Mouse (Mus musculus) inflammation-experienced regulatory T-cells (primary cell): ENCODE results near the gene Decr2. TPM values are rescaled to one million over a fixed set of nuclear protein-coding genes. Genes with fewer than 3 reads are reported as not detected.

Source experiments
- polyA plus RNA-seq, 2 experiments: library from polyadenylated mRNA; unstranded; fragments of 100-300 nt; shearing (Covaris generic); gene quantifications; one replicate each; pipeline ENCODE4 v1.2.1; 2017

Decr2 gene
- 10 to 100 TPM; 27.4 to 32.9 TPM for polyA plus RNA-seq

DNA sequence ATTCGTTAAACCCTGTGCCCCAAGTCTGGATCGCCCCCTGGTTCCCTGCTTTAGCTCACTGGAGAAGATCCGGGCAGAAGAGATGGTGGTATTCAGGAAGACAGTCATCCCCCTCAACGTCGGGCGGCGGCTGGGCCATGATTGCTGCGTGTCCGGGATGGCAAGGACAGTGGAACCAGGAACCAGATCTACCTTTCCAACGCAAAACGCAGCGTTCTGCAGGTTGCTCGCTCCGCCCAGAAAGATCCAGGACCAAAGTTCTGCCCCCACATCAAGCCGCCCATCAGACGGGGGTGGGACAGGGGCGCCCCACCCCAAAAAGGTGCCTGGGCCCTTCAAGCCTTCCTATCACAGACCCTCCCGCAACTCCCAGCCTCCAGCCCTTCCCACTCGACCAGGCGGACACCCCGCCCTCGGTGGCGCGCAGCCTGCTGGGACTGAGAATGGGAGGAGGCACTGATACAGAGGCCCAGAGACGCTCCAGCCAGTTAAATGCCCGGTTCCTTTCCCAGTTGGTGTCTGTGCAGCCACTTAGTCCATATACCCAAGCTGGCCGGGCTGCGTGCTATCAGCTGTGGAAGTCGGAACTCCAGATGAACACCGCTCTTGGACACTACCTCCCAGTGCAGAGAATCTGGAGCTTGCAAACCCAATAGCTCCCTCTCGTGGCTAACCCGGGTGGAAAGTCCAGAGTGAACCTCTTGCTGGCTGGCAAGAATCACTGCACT, at the start of gene Decr2:
TSS of gene Decr2 (minus strand) at position 433 of the 728 bp plus-strand sequence.

DNA sequence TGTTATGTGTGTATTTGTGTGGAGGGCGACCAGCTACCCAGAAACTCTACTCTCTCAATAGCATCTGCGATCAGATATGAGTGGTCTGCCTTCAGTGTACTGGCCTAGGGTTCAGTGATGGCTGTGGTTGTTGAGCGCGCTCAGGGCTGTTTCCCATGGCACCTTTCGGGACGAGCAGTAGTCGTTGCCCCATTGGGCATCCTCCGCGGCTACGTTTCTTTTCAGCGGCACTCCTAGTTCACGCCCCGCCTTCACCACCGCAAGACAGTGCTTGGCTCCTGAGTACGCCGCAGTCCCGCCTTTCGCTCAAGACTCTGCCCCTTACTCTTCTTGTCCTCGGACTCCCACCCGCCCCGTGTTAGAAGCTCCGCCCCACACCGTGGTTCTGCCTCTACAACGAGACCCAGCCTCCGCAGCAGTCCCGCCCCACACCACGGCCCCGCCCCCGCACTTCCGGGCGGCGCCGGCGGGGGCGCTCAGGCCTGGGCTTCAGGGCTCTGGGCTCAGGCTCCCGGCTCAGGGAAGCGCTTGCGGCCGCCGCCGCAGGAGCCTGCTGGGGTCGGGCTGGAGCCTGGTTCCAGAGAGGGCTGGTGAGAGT, 48.2 kb upstream of the Decr2 start, which contains the start of gene Axin1:
TSS of gene Axin1 (plus strand) at position 450 of the 598 bp plus-strand sequence.

DNA sequence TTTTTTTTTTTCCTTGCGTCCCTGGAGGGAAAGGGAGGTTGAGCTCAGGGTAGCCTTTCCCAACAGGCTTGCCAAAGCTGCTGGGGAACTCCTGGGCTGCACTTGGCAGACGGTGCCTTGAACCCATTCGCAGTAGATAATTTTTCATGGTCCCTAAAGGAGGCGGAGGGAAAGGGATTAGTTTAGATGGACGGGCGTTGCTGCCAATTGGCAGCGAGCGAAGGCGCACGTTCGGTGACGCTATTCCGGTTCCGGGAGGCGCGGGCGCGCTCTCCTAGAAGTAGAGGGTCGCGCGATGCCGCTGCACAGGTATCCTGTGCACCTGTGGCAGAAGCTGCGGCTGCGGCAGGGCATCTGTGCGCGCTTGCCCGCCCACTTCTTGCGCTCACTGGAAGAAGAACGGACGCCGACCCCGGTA, 33.1 kb upstream of the Decr2 start, which contains the start of gene Mrpl28:
TSS of gene Mrpl28 (plus strand) at position 234 of the 418 bp plus-strand sequence.

DNA sequence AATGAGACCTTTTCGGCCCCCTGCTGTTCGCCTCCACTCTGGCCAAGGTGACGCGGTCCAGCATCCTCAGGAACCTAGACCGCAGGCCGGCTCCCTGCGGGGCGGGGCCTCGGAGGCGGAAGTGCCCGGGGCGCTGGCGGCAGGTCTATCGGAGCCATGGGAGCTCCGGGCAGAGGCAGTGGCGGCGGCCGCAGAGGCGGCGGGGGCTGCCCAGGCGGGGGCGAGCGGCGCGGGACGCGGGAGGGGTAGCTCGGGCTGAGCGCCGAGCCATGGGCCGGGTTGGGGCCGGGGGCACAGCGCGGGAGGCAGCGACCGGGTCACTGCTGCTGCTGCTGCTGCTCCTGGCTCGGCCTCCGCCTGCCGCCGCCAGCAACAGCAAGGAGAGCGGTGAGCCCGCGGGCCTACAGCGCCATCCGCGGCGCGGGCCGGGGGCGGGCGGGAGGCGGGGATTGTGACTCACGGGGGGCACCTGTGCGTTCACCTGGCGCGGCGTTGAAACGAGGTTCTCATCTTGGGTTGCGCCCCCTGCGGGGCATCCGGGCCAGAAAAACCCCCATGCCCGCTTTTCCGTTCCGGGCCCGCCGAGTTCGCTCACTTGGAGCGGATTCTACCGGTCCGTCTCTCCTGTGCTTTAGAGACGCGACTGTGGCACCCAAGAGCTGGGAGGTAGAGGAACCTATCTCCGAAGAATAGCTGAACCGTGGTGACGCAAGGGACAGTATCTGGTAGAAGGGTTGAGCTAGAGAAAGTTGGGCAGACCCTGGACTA, 23.2 kb upstream of the Decr2 start, which contains the start of gene Tmem8:
TSS of gene Tmem8 (plus strand) at position 119 of the 768 bp plus-strand sequence.

DNA sequence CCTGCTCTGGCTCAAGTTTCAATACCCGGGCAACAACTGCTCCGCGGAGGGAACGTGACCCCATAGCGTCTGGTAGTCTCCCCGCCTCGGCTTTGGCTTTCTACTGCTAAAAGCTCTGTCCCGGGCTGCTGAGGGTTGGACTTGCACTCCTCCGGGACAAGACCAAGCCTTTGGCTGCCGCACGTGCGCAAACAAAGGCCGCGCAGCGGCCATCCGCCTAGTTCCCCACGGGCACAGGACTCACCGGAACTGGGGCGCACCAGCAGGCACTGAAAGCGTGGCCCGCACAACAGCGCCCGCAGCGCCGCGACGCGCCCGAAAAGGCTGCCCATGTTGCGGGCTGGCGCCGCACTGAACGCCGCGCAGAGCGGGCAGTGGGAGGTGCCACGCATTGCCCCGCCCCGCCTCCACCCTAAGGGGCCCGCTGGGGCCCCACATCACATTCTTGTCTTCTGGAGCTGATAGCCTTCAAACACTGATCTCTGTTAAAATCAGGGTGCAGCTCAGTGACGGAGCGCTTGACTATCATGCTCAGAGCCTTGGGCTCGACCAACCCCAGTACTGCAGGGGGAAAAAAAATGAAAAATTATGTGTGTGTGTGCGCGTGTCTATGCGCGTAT, 5.1 kb upstream of the Decr2 start, which contains the start of gene Nme4:
TSS of gene Nme4 (minus strand) at position 482 of the 620 bp plus-strand sequence.

DNA sequence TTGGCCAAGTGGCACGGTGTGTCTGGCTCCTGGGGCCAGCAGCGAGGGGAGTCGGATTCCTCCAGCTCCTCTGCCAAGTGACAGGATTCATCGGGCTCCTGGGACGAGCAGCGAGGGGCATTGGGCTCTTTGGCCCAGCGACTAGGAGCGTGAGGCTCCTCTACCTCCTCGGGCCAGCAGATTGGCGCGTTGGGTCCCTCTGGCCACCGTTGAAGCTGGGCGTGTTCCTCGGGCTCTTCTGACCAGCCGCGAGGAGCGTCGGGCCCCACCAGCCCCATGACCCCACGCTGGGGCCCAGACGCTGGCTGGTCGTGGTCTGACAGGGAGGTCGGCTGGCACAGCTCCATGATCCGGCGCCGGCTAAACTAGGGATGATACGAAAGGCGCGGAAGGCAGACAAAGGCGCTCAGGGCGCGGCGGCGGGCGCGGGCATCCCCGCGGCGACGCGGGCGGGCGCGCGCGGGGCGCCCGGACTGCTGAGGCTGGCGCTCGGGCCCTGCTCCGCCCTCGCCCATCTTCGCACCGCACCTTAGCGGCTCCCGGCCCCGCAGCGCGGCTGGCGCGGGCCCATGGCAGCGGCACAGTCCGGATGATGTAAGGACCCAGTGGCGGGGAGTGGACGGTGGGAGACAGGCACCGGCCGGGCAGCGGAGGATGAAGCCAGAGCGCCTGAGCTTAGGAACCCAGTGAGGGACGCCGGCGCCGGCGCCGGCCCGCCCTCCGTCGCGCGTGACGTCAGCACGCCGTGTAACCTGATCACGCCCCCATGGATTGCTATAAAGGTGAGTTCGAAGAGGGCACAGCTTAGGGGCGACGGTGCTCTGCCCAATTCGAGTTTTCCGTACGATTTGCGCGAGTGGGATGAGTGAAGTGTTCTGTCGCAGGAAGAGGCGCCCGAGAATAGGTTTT, 21.1 kb downstream of the Decr2 start, which contains the start of gene Rab11fip3:
TSS of gene Rab11fip3 (minus strand) at position 725 of the 909 bp plus-strand sequence.

Other genes with a start within 250 kb of the Decr2 start
- gene Gm20683, start 248.6 kb downstream of the Decr2 start, polyA plus RNA-seq: 1 to 10 TPM; 1.4 to 2.6 TPM
- gene Rhot2, start 245.5 kb downstream of the Decr2 start, polyA plus RNA-seq: 10 to 100 TPM; 42.2 to 46.5 TPM
- 10 to 100 TPM in 1 of 2 experiments, 1 to 10 TPM in 1; 9.2 to 16.3 TPM for gene Wdr90, start 228.8 kb downstream of the Decr2 start, polyA plus RNA-seq
- gene Mcrip2, start 221.6 kb downstream of the Decr2 start, polyA plus RNA-seq: 1 to 10 TPM; 1.1 to 5.7 TPM
- 10 to 100 TPM; 80.3 to 84.0 TPM for gene Mettl26, start 215.3 kb downstream of the Decr2 start, polyA plus RNA-seq
- gene Wfikkn1, start 209.5 kb downstream of the Decr2 start, polyA plus RNA-seq: 1 to 10 TPM; 1.4 to 2.0 TPM
- 10 to 100 TPM; 30.1 to 34.5 TPM for gene Rab40c, start 170.6 kb downstream of the Decr2 start, polyA plus RNA-seq
- gene Pigq, start 145.4 kb downstream of the Decr2 start, polyA plus RNA-seq: 10 to 100 TPM; 50.7 to 66.9 TPM
- not detected for gene Nhlrc4, start 145.4 kb downstream of the Decr2 start, polyA plus RNA-seq
- not detected for gene A930017K11Rik, start 137.8 kb downstream of the Decr2 start, polyA plus RNA-seq
- 10 to 100 TPM; 26.6 to 29.0 TPM for gene Capn15, start 104.5 kb downstream of the Decr2 start, polyA plus RNA-seq
- gene Rab11fip3, start 20.8 kb downstream of the Decr2 start, polyA plus RNA-seq: 10 to 100 TPM; 12.8 to 16.0 TPM
- 10 to 100 TPM in 1 of 2 experiments, under 1 TPM in 1; 0.90 to 11.4 TPM for gene Nme4, start 5.3 kb upstream of the Decr2 start, polyA plus RNA-seq
- 10 to 100 TPM; 33.9 to 35.3 TPM for gene Tmem8, start 23.0 kb upstream of the Decr2 start, polyA plus RNA-seq
- gene Mrpl28, start 33.2 kb upstream of the Decr2 start, polyA plus RNA-seq: 10 to 100 TPM; 65.8 to 72.4 TPM
- gene Axin1, start 48.4 kb upstream of the Decr2 start, polyA plus RNA-seq: 100 to 1,000 TPM in 1 of 2 experiments, 10 to 100 TPM in 1; 86.4 to 112 TPM
- 1 to 10 TPM in 1 of 2 experiments, not detected in 1; 1.7 TPM for gene Pdia2, start 108.8 kb upstream of the Decr2 start, polyA plus RNA-seq
- 10 to 100 TPM; 10.1 to 13.5 TPM for gene Rgs11, start 112.6 kb upstream of the Decr2 start, polyA plus RNA-seq
- gene Arhgdig, start 117.4 kb upstream of the Decr2 start, polyA plus RNA-seq: under 1 TPM in 1 of 2 experiments, not detected in 1; 0.20 TPM
- gene Fam234a, start 153.9 kb upstream of the Decr2 start, polyA plus RNA-seq: 10 to 100 TPM; 17.1 to 25.9 TPM
- gene Luc7l, start 162.6 kb upstream of the Decr2 start, polyA plus RNA-seq: 100 to 1,000 TPM in 1 of 2 experiments, 10 to 100 TPM in 1; 91.3 to 149 TPM